Mouse (Mus musculus): ENCODE measurements at regions not wholly inside any gene's neighbourhood (a gene's known extent, or its start where the extent isn't known, plus 50 kb on each side); places are given as distances from the start of the nearest gene placed in this dataset.

DNA sequence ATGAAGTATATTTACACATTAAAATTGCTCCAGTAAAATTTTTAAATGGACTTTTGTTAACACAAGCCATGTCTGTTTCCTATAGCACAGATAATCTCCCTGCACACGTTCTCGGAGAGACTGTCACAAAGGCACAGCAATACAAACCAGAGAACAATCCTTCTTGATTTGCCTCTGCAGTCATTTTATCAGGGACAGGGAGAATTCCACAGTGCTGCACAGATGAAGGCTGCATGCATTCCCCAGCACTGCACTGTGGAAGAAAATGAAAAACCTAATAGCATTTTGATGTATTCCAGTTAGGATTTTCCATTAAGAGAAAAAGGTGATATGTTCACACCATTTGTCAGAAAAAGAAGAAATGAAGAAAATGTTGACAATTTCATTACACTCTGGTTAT is 63.4 kb upstream of the 1700008P02Rik start:
- no peak for TF ChIP-seq POLR2A (IDR thresholded peaks at IDR 0.05; ENCODE audit: control insufficient read depth in 1 of 2, insufficient read depth in 1 of 2, low read depth in 1 of 2, low read length in 2 of 2, poor library complexity in 1 of 2)
- TF ChIP-seq TAL1 (IDR thresholded peaks at IDR 0.05; ENCODE audit: low read length): no peak
- no peak for TF ChIP-seq CTCF (IDR thresholded peaks at IDR 0.05 in 2 of 3, conservative IDR thresholded peaks at IDR 0.05 in 1 of 3; ENCODE audit: control insufficient read depth in 1 of 3, insufficient read depth in 1 of 3, low read depth in 2 of 3, low read length in 3 of 3, poor library complexity in 1 of 3, severe bottlenecking in 1 of 3)
- TF ChIP-seq ZNF384 (IDR thresholded peaks at IDR 0.05; ENCODE audit: low read depth, low read length): no peak
- TF ChIP-seq MEF2A (IDR thresholded peaks at IDR 0.05; ENCODE audit: extremely low read depth, insufficient replicate concordance, low read depth, low read length, poor library complexity, severe bottlenecking): no peak
- no peak for TF ChIP-seq TCF12 (IDR thresholded peaks at IDR 0.05; ENCODE audit: low read depth, low read length)

Data from MEL (cell line).